Mouse (Mus musculus): ENCODE results near the gene Il9r. TPM values are rescaled to one million over a fixed set of nuclear protein-coding genes. Genes with fewer than 3 reads are reported as not detected.

Gene Il9r
- 0.15 TPM in 1 of 2 replicates, not detected in the other for polyA plus RNA-seq (2015; fragmentation: Nextera tagmentation; extraction: Ambion mirVana)

- 29% methylated on average over 10 of the region's 10 CpGs for WGBS
- ATAC-seq (ENCODE audit: extremely low read depth, insufficient number of reproducible peaks, low FRiP score, low TSS enrichment): no peak
- Histone ChIP-seq H3K4me3 (no peak within 1 kb of the TSS), H3K27me3 (replicated peaks) (peaks cover 35% of the 10 kb centered on the region), H3K9me3 (no peaks in the 10 kb centered on the region), H3K9ac (no peak within 1 kb of the TSS), H3K36me3 (no peaks in the 10 kb centered on the region), H3K27ac (replicated peaks) (no peak within 1 kb of the TSS), H3K4me2 (no peak within 1 kb of the TSS), H3K4me1 (peaks cover 15% of the 10 kb centered on the region)
These were observed at the start of gene Il9r for GRCm38 (mm10) chr11:32200075-32200601. Gene Il9r (minus strand): TSS chr11:32200279.

GRCm38 (mm10) chr11:32248350-32248749 is 48.3 kb upstream of the Il9r start:
- Histone ChIP-seq H3K4me3 (no peak overlapping the region), H3K9ac (no peak overlapping the region), H3K4me2 (no peak overlapping the region), H3K36me3 (peaks cover 91% of the 10 kb centered on the region), H3K4me1 (peaks cover 15% of the 10 kb centered on the region), H3K27me3 (replicated peaks) (no peaks in the 10 kb centered on the region), H3K27ac (replicated peaks) (peak overlapping the region; percentile 67; the same call in 1 of the 2 replicates), H3K9me3 (no peaks in the 10 kb centered on the region)
- no peak for ATAC-seq (ENCODE audit: extremely low read depth, insufficient number of reproducible peaks, low FRiP score, low TSS enrichment)
- 72% methylated on average over 3 of the region's 3 CpGs for WGBS

GRCm38 (mm10) chr11:32247068-32247467 is 47.0 kb upstream of the Il9r start:
- ATAC-seq (ENCODE audit: extremely low read depth, insufficient number of reproducible peaks, low FRiP score, low TSS enrichment): no peak
- H3K4me3 ChIP-seq: no peak overlapping the region
- H3K27ac ChIP-seq (replicated peaks): peak overlapping the region; percentile 67
- H3K27me3 ChIP-seq (replicated peaks): no peaks in the 10 kb centered on the region
- H3K9me3 ChIP-seq: no peaks in the 10 kb centered on the region
- peak overlapping the region; percentile 20; the same call in 1 of the 2 replicates for H3K4me2 ChIP-seq
- peaks cover 84% of the 10 kb centered on the region for H3K36me3 ChIP-seq
- peak overlapping the region; percentile 37; the same call in 1 of the 2 replicates for H3K9ac ChIP-seq
- peaks cover 23% of the 10 kb centered on the region for H3K4me1 ChIP-seq

- peak overlapping the region; percentile 80 for H3K27ac ChIP-seq (replicated peaks)
- H3K4me1 ChIP-seq: peaks cover 23% of the 10 kb centered on the region
- no peaks in the 10 kb centered on the region for H3K9me3 ChIP-seq
- H3K4me2 ChIP-seq: peak overlapping the region; percentile 27; the same call in 1 of the 2 replicates
- ATAC-seq (ENCODE audit: extremely low read depth, insufficient number of reproducible peaks, low FRiP score, low TSS enrichment): peak; percentile 86
- no peaks in the 10 kb centered on the region for H3K27me3 ChIP-seq (replicated peaks)
- no peak overlapping the region for H3K4me3 ChIP-seq
- peaks cover 84% of the 10 kb centered on the region for H3K36me3 ChIP-seq
- no peak overlapping the region; the same call in 1 of the 2 replicates for H3K9ac ChIP-seq
- WGBS: 72% methylated on average over 6 of the region's 6 CpGs
These were observed 45.5 kb upstream of the Il9r start for GRCm38 (mm10) chr11:32245614-32246013.

GRCm38 (mm10) chr11:32244617-32245016 is 44.5 kb upstream of the Il9r start:
- no peaks in the 10 kb centered on the region for H3K9me3 ChIP-seq
- H3K4me2 ChIP-seq: peak overlapping the region; percentile 28; the same call in 1 of the 2 replicates
- 82% methylated on average over 1 of the region's 1 CpGs for WGBS
- peak overlapping the region; percentile 80 for H3K27ac ChIP-seq (replicated peaks)
- peaks cover 23% of the 10 kb centered on the region for H3K4me1 ChIP-seq
- H3K27me3 ChIP-seq (replicated peaks): no peaks in the 10 kb centered on the region
- peak overlapping the region; percentile 33 for H3K9ac ChIP-seq
- no peak overlapping the region for H3K4me3 ChIP-seq
- H3K36me3 ChIP-seq: peaks cover 83% of the 10 kb centered on the region
- ATAC-seq (ENCODE audit: extremely low read depth, insufficient number of reproducible peaks, low FRiP score, low TSS enrichment): no peak

- Histone ChIP-seq H3K36me3 (peaks cover 83% of the 10 kb centered on the region), H3K27ac (replicated peaks) (peak overlapping the region; percentile 80)
- 73% methylated on average over 3 of the region's 3 CpGs for WGBS
These were observed 44.0 kb upstream of the Il9r start for GRCm38 (mm10) chr11:32244064-32244463.

GRCm38 (mm10) chr11:32243205-32243955 is 43.3 kb upstream of the Il9r start:
- peaks cover 23% of the 10 kb centered on the region for H3K4me1 ChIP-seq
- peak overlapping the region; percentile 28 for H3K4me2 ChIP-seq
- H3K9ac ChIP-seq: peak overlapping the region; percentile 54; the same call in 1 of the 2 replicates
- ATAC-seq (ENCODE audit: extremely low read depth, insufficient number of reproducible peaks, low FRiP score, low TSS enrichment): no peak
- peak overlapping the region; percentile 80 for H3K27ac ChIP-seq (replicated peaks)
- WGBS: 46% methylated on average over 7 of the region's 7 CpGs
- H3K4me3 ChIP-seq: no peak overlapping the region
- no peaks in the 10 kb centered on the region for H3K27me3 ChIP-seq (replicated peaks)
- H3K36me3 ChIP-seq: peaks cover 83% of the 10 kb centered on the region
- H3K9me3 ChIP-seq: no peaks in the 10 kb centered on the region

More at GRCm38 (mm10) chr11:32244064-32244463, 44.0 kb upstream of the Il9r start:
- Histone ChIP-seq H3K9me3 (no peaks in the 10 kb centered on the region), H3K9ac (peak overlapping the region; percentile 54; the same call in 1 of the 2 replicates), H3K27me3 (replicated peaks) (no peaks in the 10 kb centered on the region), H3K4me3 (no peak overlapping the region), H3K4me1 (peaks cover 23% of the 10 kb centered on the region), H3K4me2 (peak overlapping the region; percentile 28)
- ATAC-seq (ENCODE audit: extremely low read depth, insufficient number of reproducible peaks, low FRiP score, low TSS enrichment): no peak

- Histone ChIP-seq H3K4me2 (peak overlapping the region; percentile 0; the same call in 1 of the 2 replicates), H3K9ac (0 out of 2 replicates have a peak overlapping the region, but pooled peaks have one; percentile 19), H3K9me3 (no peaks in the 10 kb centered on the region), H3K27ac (replicated peaks) (0 out of 2 replicates have a peak overlapping the region, but pooled peaks have one; percentile 80), H3K36me3 (peaks cover 77% of the 10 kb centered on the region), H3K4me1 (peaks cover 32% of the 10 kb centered on the region), H3K27me3 (replicated peaks) (no peaks in the 10 kb centered on the region), H3K4me3 (no peak overlapping the region)
- 79% methylated on average over 3 of the region's 3 CpGs for WGBS
- ATAC-seq (ENCODE audit: extremely low read depth, insufficient number of reproducible peaks, low FRiP score, low TSS enrichment): no peak
These were observed 42.1 kb upstream of the Il9r start for GRCm38 (mm10) chr11:32242209-32242608.

GRCm38 (mm10) chr11:32241391-32241790 is 41.3 kb upstream of the Il9r start:
- H3K36me3 ChIP-seq: peaks cover 77% of the 10 kb centered on the region

GRCm38 (mm10) chr11:32238093-32238860 is 38.2 kb upstream of the Il9r start:
- no peaks in the 10 kb centered on the region for H3K27me3 ChIP-seq (replicated peaks)
- peaks cover 75% of the 10 kb centered on the region for H3K36me3 ChIP-seq
- peaks cover 43% of the 10 kb centered on the region for H3K4me1 ChIP-seq
- H3K4me3 ChIP-seq: no peak overlapping the region
- peak; percentile 37; the same call in 1 of the 2 replicates for ATAC-seq (ENCODE audit: extremely low read depth, insufficient number of reproducible peaks, low FRiP score, low TSS enrichment)
- H3K27ac ChIP-seq (replicated peaks): no peak overlapping the region; the same call in 1 of the 2 replicates
- peak overlapping the region; percentile 33; the same call in 1 of the 2 replicates for H3K4me2 ChIP-seq
- no peak overlapping the region for H3K9ac ChIP-seq
- no peaks in the 10 kb centered on the region for H3K9me3 ChIP-seq
- 69% methylated on average over 5 of the region's 5 CpGs for WGBS

More at GRCm38 (mm10) chr11:32241391-32241790, 41.3 kb upstream of the Il9r start:
- Histone ChIP-seq H3K27me3 (replicated peaks) (no peaks in the 10 kb centered on the region), H3K4me1 (peaks cover 40% of the 10 kb centered on the region), H3K27ac (replicated peaks) (no peak overlapping the region), H3K9me3 (no peaks in the 10 kb centered on the region), H3K9ac (no peak overlapping the region), H3K4me2 (no peak overlapping the region), H3K4me3 (no peak overlapping the region)
- no peak for ATAC-seq (ENCODE audit: extremely low read depth, insufficient number of reproducible peaks, low FRiP score, low TSS enrichment)

GRCm38 (mm10) chr11:32237411-32237795 is 37.3 kb upstream of the Il9r start:
- ATAC-seq (ENCODE audit: extremely low read depth, insufficient number of reproducible peaks, low FRiP score, low TSS enrichment): no peak
- H3K9me3 ChIP-seq: no peaks in the 10 kb centered on the region
- peaks cover 36% of the 10 kb centered on the region for H3K4me1 ChIP-seq
- H3K36me3 ChIP-seq: peaks cover 82% of the 10 kb centered on the region
- no peak overlapping the region for H3K27ac ChIP-seq (replicated peaks)
- no peak overlapping the region for H3K4me3 ChIP-seq
- no peak overlapping the region for H3K4me2 ChIP-seq
- no peaks in the 10 kb centered on the region for H3K27me3 ChIP-seq (replicated peaks)
- H3K9ac ChIP-seq: no peak overlapping the region
- WGBS: 85% methylated on average over 3 of the region's 3 CpGs
